Mouse (Mus musculus): ENCODE data around the gene Fgfr2.

DNA sequence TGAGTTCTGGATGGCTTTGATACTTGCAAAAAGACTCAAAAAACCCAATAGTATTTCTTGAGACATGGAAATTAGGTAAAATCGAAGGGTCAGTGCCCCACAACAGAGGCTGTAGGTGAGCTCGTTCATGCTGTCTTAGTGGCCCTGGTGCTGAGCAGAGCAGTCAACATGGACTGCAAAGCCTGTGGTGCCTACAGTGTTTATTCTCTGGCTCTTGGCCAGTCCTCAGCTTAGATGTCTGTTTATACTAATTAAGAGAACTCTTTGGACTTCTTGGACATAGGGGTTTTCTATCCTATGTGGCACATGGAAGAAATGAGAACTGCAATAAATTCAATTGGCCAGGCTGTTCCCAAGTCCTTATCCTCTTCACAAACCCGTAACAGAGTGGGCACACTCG, 2811.8 kb downstream of the Fgfr2 start:
- TF ChIP-seq POLR2A (IDR thresholded peaks at IDR 0.05; ENCODE audit: low read depth, low read length) (no peak), CTCF (IDR thresholded peaks at IDR 0.05; ENCODE audit: borderline replicate concordance, insufficient read depth, low read length) (no peak)
